Mouse (Mus musculus): ENCODE measurements around the gene Plekha1.

The Plekha1 gene

GRCm38 (mm10) chr7:130922981-130923731, 57.6 kb downstream of the Plekha1 start:
- DNase-seq = no peak

GRCm38 (mm10) chr7:130930401-130930800, 64.8 kb downstream of the Plekha1 start:
- DNase-seq = no peak

GRCm38 (mm10) chr7:130932921-130933320, 67.4 kb downstream of the Plekha1 start:
- no peak for DNase-seq

GRCm38 (mm10) chr7:130934654-130935053, 69.1 kb downstream of the Plekha1 start:
- no peak for DNase-seq

DNA sequence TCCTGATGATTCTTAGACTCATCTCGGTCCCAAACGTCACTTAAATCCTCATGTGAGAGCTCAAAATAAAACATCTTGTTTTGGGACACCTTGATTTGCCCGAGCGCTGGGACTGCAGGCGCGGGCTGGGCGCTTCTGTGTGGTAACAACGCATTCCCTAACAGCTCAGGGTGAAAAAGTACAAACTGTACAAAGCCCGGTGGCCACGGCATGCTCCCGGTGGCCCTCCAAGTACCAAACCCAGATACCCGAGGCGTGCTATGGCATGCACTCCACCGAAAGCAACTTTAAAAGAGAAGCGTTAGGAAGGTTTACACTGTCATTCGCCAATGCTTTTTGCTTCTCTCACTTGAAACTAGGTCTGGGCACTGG, 69.9 kb downstream of the Plekha1 start:
- DNase-seq = no peak

DNA sequence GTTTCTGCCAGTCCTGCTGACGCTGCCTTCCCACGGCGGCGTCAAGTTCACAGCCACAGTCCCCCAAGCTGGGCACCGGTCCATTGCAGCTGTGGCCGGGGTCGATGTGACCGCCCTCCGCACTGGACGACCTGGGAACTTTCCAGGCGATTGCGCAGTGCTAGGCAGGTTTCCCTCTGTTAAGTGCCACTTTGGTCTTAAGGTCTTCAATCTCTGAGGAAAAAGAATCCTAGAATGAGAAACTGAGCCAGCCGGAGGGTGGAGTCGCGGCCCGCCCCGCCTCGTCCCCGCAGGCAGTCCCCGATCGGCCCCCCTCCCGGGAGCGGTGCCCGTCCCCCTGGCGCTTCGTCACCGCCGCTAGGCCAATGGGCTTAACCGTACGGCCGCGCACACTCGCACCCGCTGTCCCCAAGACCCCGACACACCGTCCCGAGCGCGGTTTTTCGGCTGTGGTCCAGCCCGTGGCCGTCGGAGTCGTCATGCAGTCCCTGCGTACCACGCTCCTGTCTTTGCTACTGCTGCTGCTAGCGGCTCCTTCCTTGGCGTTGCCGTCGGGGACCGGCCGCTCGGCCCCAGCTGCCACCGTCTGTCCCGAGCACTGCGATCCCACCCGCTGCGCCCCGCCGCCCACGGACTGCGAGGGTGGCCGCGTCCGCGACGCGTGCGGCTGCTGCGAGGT, 70.4 kb downstream of the Plekha1 start, which contains the start of gene Htra1:
Htra1 (plus strand) TSS at position 319 of the 679 bp plus-strand sequence.
- peak; percentile 77 for DNase-seq

- no peak for DNase-seq
Observed at GRCm38 (mm10) chr7:130936472-130936951, 71.0 kb downstream of the Plekha1 start.

GRCm38 (mm10) chr7:130937266-130937841, 71.8 kb downstream of the Plekha1 start:
- no peak for DNase-seq

- no peak for DNase-seq
Observed at GRCm38 (mm10) chr7:130938005-130938404, 72.4 kb downstream of the Plekha1 start.

DNA sequence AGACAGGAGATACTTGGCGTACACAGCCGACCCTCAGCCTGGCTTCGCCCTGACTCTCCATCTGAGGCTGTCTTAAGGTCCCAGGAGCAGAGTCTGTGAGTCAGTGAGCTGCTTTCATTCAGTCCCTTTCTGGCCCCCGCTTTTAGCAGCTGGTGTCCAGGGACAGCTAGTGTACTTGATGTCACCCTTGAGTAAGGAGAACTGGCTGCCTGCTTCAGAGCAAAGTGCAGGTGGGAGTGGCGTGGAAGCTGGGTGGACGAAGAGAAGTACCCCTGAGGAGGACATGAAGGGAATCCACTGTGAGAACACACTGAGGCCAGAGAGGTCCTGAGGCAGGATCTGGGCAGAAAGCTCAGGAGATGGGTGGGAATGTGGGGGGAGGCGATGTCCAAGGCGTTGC, 73.3 kb downstream of the Plekha1 start:
- no peak for DNase-seq

DNA sequence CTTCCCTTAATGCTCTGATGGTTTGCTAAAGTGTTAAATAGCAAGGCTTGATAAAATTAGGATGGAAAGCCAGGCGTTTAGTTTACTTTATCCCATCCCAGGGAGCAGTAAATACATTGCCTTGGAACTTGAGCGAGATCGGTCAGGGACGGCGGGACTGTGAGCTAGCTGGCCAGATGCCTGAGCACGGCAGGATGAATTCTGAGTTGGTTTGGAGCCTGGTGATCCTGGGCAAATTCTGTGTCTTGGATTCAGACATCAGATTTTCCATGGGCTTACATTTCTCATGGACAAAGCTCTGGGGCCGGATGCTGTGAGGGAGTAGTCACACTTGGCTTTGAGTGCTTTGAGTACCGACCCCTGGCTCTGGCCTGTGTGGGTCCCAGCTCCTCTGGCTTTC, 75.2 kb downstream of the Plekha1 start:
- no peak for DNase-seq

- DNase-seq = no peak
Observed at GRCm38 (mm10) chr7:130943280-130943895, 77.8 kb downstream of the Plekha1 start.

- no peak for DNase-seq
Observed at GRCm38 (mm10) chr7:130944766-130945475, 79.4 kb downstream of the Plekha1 start.

GRCm38 (mm10) chr7:130945730-130946129, 80.2 kb downstream of the Plekha1 start:
- no peak for DNase-seq

GRCm38 (mm10) chr7:130946303-130946702, 80.7 kb downstream of the Plekha1 start:
- DNase-seq = no peak

- DNase-seq = no peak
Observed at GRCm38 (mm10) chr7:130948563-130949208, 83.1 kb downstream of the Plekha1 start.

- DNase-seq = no peak
Observed at GRCm38 (mm10) chr7:130949331-130949751, 83.8 kb downstream of the Plekha1 start.

DNA sequence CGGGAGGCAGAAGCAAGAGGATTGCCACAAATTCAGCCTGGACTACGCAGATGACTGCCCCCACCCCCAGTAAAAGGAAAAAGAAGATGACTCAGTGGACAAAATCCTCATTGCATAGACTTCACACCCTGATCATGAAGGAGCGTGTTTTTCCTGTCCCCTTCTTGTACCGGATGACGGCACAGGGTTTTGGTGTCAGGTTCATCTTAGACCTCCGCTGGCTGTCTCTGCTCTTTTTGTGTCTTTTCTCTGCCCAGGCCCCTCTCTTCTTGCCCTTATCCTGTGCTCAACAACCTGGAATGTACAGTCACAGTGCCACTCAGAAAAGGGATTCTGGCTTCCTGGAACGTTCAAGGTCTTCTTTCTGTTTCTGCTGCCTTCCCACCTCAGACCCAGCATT, 84.9 kb downstream of the Plekha1 start:
- DNase-seq = no peak

DNA sequence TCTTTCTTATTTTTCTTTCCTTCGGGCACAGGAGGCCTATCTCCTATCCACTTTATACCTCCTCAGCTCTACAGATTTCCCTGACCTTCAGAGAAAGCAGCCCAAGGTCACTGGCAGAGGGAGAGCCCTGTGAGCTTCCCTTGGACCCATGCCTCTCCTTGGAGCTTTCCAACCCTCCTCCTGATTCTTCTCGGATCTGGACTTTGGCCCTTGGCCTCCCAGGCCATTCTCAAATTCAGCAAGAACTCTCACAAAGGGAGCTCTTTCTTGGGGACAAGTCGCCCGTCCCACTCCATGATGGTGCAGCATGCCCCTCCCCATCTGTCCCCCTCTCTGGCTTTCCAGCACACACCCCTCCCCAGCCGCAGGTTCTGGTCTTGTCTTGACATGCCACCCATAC, 85.4 kb downstream of the Plekha1 start:
- no peak for DNase-seq

- DNase-seq = no peak
Observed at GRCm38 (mm10) chr7:130953376-130953775, 87.8 kb downstream of the Plekha1 start.

GRCm38 (mm10) chr7:130954177-130954601, 88.6 kb downstream of the Plekha1 start:
- DNase-seq = no peak

DNA sequence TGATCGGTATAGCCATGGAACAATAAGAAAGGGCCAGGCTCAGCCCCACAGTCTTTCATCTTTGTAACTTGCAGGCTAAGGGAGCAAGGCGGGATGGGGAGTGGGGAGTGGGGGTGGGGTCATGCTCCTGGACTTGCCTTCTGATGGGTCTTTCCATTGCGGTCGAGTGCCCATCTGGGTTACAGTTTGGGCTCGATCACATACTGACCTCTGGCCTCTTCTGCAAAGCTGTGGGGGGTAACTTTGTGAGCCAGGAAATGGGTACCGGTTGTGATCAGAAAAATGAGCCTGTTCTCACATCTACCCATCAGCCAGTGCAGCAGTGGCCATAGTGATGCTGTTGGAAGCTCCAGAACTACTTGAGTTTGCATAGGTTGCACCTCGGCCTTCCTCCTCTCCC, 93.0 kb downstream of the Plekha1 start:
- DNase-seq = no peak

Measured in right cerebral cortex, postnatal 25 days (tissue).